Mouse (Mus musculus): ENCODE measurements around the gene Dedd.

DNA sequence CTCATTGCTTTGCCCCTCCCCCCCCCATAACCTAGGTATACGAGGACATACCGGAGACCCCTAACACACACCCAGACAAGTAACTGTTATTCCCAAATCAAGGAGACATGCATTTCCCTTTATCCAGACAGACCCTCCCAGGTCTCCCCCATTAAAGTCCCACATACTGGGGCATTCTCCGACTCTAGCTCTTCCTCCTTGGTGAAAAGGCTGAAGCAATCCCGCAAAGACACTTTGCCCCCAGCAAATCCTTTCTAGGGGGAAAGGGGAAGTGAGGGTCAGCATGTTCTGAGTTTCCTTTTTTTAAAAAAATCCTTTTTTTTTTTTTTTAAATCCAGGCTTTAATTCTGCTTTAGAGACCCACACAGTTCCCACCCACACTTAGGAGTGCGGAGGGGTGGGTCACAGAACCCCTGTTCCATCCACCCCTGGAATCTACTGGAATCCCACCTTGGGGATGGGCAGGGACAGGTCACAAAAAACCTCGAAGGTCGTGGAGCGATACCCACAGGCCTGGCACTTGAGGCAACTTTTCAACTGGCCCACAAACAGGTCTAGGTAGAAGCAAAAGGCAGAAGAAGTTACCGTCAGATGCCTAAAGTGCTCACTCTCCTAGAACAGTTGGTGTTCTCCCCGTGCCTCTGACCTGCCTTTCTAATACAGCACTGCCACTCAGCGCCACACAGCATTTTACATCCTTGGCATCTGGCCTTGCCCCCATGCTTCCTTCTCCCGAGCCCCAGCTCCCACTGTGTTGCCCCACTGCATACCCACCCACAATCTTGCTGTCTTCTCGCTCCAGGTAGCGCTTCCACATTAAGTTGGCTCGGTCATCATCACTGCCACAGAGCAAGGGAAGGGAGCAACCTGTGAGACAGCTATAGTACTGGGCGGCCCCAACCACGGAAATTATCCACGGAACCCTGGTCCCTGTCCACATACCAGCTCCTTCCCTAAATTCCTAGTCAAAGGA, 45.5 kb upstream of the Dedd start:
- TF ChIP-seq POLR2A (IDR thresholded peaks at IDR 0.05; ENCODE audit: borderline replicate concordance, insufficient read depth, low read length) (no peak), CTCF (IDR thresholded peaks at IDR 0.05; ENCODE audit: borderline replicate concordance, insufficient read depth, low read depth, low read length) (no peak)

Measured in cerebellum, adult 2 months (tissue).